Mouse (Mus musculus): ENCODE results near the gene Ppm1b. TPM values are rescaled to one million over a fixed set of nuclear protein-coding genes. Genes with fewer than 3 reads are reported as not detected.

Ppm1b gene
- polyA plus RNA-seq, 1 experiment from 2014 or later, result 97.5 TPM

DNA sequence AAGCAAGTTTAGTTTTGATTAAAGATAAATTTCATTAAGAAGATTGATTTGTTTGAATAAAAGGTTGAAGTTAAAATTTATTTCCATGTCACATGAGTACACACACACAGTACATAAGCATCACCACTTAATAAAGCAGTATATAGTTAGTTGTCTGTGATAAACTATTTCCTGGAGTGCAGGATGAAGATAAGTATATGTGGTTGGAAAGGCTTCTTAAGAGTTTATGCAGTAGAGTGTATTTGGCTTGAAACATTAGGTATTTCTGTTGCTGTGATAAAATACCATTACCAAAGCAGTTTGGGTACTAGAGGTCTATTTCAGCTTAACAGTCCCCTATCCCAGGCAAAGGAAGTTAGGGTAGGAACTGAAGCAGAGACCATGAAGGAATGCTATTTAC is 32.0 kb downstream of the Ppm1b start:
- ATAC-seq (ENCODE audit: low FRiP score, low TSS enrichment) (no peak), DNase-seq (no peak)
- Histone ChIP-seq H3K27me3 (ENCODE audit: control insufficient read depth, insufficient read depth, low read length) (no peaks in the 10 kb centered on the region), H3K36me3 (ENCODE audit: control insufficient read depth, insufficient read depth, low read length) (no peaks in the 10 kb centered on the region), H3K9me3 (ENCODE audit: control insufficient read depth, low read length) (no peaks in the 10 kb centered on the region), H3K9ac (replicated peaks; ENCODE audit: low read length) (no peak overlapping the region), H3K27ac (replicated peaks; ENCODE audit: low read depth, low read length) (no peak overlapping the region), H3K4me2 (ENCODE audit: low read length) (no peak overlapping the region), H3K4me3 (replicated peaks; ENCODE audit: low read depth, low read length) (no peak overlapping the region), H3K4me1 (ENCODE audit: control insufficient read depth, insufficient read depth, low read length) (no peaks in the 10 kb centered on the region)

DNA sequence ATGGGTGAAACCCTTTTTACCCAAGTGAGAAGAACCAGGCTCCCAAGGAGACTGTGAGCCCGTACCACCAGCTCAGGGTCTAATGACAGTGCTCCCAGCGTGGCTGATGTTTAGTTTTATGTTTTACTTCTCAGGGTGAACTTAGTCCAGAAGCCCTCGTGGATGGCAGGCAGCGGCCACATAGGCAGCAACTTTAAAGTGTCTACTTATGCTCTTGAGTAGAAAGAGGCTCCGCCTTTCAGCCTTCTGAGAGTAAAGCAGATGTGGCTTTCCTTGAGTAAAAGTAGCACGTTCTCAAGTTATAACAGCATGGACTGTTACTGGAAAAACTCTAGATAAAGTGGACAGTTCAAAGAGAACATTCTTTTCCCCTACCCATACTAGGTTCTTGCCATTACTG is 39.3 kb downstream of the Ppm1b start:
- no peaks in the 10 kb centered on the region for H3K9me3 ChIP-seq (ENCODE audit: control insufficient read depth, low read length)
- no peaks in the 10 kb centered on the region for H3K27me3 ChIP-seq (ENCODE audit: control insufficient read depth, insufficient read depth, low read length)
- DNase-seq, result no peak
- no peak overlapping the region for H3K4me2 ChIP-seq (ENCODE audit: low read length)
- 0 out of 2 replicates have a peak, but pooled peaks cover 7% of the 10 kb centered on the region for H3K36me3 ChIP-seq (ENCODE audit: control insufficient read depth, insufficient read depth, low read length)
- WGBS, result 92% methylated on average over 6 of the region's 6 CpGs
- no peak for ATAC-seq (ENCODE audit: low FRiP score, low TSS enrichment)
- no peak overlapping the region for H3K27ac ChIP-seq (replicated peaks; ENCODE audit: low read depth, low read length)
- H3K4me1 ChIP-seq (ENCODE audit: control insufficient read depth, insufficient read depth, low read length), result no peaks in the 10 kb centered on the region
- no peak overlapping the region for H3K9ac ChIP-seq (replicated peaks; ENCODE audit: low read length)
- H3K4me3 ChIP-seq (replicated peaks; ENCODE audit: low read depth, low read length), result no peak overlapping the region

DNA sequence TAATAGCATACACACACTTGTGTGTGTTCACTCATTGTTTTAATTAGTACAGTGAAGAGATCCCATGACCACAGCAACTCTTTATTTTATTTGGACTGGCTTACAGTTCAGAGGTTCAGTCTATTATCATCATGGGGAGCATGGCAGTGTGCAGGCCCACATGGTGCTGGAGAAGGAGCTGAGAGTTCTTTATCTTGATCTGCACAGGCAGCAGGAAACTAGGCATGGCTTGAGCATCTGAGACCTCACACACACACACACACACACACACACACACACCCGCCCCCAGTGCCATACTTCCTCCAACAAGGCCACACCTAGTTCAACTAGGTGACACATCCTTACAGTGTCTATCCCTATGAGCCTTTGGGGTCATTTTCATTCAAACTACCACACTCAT is 41.1 kb downstream of the Ppm1b start:
- 81% methylated on average over 1 of the region's 1 CpGs for WGBS
- Histone ChIP-seq H3K4me1 (ENCODE audit: control insufficient read depth, insufficient read depth, low read length) (no peaks in the 10 kb centered on the region), H3K4me2 (ENCODE audit: low read length) (no peak overlapping the region), H3K36me3 (ENCODE audit: control insufficient read depth, insufficient read depth, low read length) (0 out of 2 replicates have a peak, but pooled peaks cover 7% of the 10 kb centered on the region), H3K4me3 (replicated peaks; ENCODE audit: low read depth, low read length) (no peak overlapping the region), H3K9me3 (ENCODE audit: control insufficient read depth, low read length) (no peaks in the 10 kb centered on the region), H3K9ac (replicated peaks; ENCODE audit: low read length) (no peak overlapping the region), H3K27me3 (ENCODE audit: control insufficient read depth, insufficient read depth, low read length) (no peaks in the 10 kb centered on the region), H3K27ac (replicated peaks; ENCODE audit: low read depth, low read length) (no peak overlapping the region)
- no peak for DNase-seq
- no peak for ATAC-seq (ENCODE audit: low FRiP score, low TSS enrichment)

DNA sequence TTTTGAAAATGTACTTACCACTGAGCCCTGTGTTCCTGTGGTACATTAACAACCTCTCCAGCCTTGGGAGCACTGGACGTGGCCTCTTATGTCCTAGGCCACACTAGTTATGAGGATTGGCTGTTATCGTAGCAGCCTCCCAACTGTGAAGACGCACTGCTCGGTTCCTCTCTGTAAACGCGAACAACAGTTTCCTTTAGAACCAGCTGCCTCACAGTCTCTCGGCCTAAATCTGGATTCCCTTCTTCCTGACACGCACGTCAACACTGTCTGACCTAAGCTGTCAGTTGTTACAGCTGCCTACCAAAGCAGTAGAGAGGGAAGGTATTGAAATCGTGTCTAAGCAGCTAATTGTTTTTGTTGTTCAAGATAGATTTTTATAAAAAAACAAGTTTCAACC is 43.1 kb downstream of the Ppm1b start:
- WGBS, result 73% methylated on average over 10 of the region's 10 CpGs

DNA sequence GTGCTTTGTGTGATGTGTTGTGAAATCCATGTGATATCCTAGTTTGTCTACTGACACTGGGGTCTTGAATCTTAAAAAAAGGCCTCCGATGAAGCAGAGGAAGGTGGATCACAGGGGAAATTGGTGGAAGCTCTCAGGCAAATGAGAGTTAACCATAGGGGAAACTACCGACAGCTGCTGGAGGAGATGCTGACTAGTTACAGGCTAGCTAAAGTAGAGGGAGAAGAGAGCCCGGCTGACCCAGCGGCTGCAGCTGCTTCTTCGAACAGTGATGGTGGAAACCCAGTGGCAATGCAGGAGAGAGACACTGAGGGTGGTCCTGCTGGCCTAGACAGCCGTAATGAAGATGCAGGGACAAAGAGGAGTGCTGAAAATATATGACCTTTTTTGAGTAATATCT is 56.9 kb downstream of the Ppm1b start:
- Histone ChIP-seq H3K9ac (replicated peaks; ENCODE audit: low read length) (no peak overlapping the region), H3K27ac (replicated peaks; ENCODE audit: low read depth, low read length) (no peak overlapping the region), H3K4me3 (replicated peaks; ENCODE audit: low read depth, low read length) (no peak overlapping the region), H3K4me2 (ENCODE audit: low read length) (no peak overlapping the region), H3K36me3 (ENCODE audit: control insufficient read depth, insufficient read depth, low read length) (peaks cover 12% of the 10 kb centered on the region), H3K9me3 (ENCODE audit: control insufficient read depth, low read length) (no peaks in the 10 kb centered on the region), H3K27me3 (ENCODE audit: control insufficient read depth, insufficient read depth, low read length) (no peaks in the 10 kb centered on the region), H3K4me1 (ENCODE audit: control insufficient read depth, insufficient read depth, low read length) (no peaks in the 10 kb centered on the region)
- no peak for ATAC-seq (ENCODE audit: low FRiP score, low TSS enrichment)
- no peak for DNase-seq
- 83% methylated on average over 6 of the region's 6 CpGs for WGBS

More for the DNA sequence above, 43.1 kb downstream of the Ppm1b start:
- no peaks in the 10 kb centered on the region for H3K9me3 ChIP-seq (ENCODE audit: control insufficient read depth, low read length)
- 0 out of 2 replicates have a peak, but pooled peaks cover 6% of the 10 kb centered on the region for H3K36me3 ChIP-seq (ENCODE audit: control insufficient read depth, insufficient read depth, low read length)
- ATAC-seq (ENCODE audit: low FRiP score, low TSS enrichment), result no peak
- H3K9ac ChIP-seq (replicated peaks; ENCODE audit: low read length), result no peak overlapping the region
- no peaks in the 10 kb centered on the region for H3K27me3 ChIP-seq (ENCODE audit: control insufficient read depth, insufficient read depth, low read length)
- H3K4me3 ChIP-seq (replicated peaks; ENCODE audit: low read depth, low read length), result no peak overlapping the region
- no peak for DNase-seq
- H3K27ac ChIP-seq (replicated peaks; ENCODE audit: low read depth, low read length), result no peak overlapping the region
- no peak overlapping the region for H3K4me2 ChIP-seq (ENCODE audit: low read length)
- H3K4me1 ChIP-seq (ENCODE audit: control insufficient read depth, insufficient read depth, low read length), result no peaks in the 10 kb centered on the region

DNA sequence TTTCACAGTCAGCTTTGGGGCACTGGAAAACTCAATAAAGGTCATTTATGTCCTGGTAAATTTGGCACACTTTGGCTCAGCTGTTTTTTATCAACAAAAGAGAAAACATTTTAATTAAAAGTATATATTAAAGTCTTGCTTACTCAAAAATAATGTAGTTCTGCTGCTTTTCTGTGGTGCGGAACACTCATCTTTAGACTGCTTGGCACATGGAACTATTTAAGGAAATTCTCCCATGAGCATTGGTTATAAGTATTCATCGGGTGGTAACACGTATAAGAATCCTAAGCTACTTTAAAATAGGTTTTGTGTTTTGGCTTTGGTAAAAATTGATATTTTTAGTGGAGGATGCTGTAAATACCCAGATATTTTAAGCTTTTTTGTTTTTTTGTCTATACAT is 58.1 kb downstream of the Ppm1b start:
- no peak for ATAC-seq (ENCODE audit: low FRiP score, low TSS enrichment)
- H3K9ac ChIP-seq (replicated peaks; ENCODE audit: low read length), result no peak overlapping the region
- H3K4me2 ChIP-seq (ENCODE audit: low read length), result no peak overlapping the region
- H3K4me1 ChIP-seq (ENCODE audit: control insufficient read depth, insufficient read depth, low read length), result no peaks in the 10 kb centered on the region
- no peak for DNase-seq
- H3K36me3 ChIP-seq (ENCODE audit: control insufficient read depth, insufficient read depth, low read length), result peaks cover 12% of the 10 kb centered on the region
- no peaks in the 10 kb centered on the region for H3K27me3 ChIP-seq (ENCODE audit: control insufficient read depth, insufficient read depth, low read length)
- H3K9me3 ChIP-seq (ENCODE audit: control insufficient read depth, low read length), result no peaks in the 10 kb centered on the region
- 94% methylated on average over 3 of the region's 3 CpGs for whole genome bisulfite sequencing
- no peak overlapping the region for H3K27ac ChIP-seq (replicated peaks; ENCODE audit: low read depth, low read length)
- H3K4me3 ChIP-seq (replicated peaks; ENCODE audit: low read depth, low read length), result no peak overlapping the region

DNA sequence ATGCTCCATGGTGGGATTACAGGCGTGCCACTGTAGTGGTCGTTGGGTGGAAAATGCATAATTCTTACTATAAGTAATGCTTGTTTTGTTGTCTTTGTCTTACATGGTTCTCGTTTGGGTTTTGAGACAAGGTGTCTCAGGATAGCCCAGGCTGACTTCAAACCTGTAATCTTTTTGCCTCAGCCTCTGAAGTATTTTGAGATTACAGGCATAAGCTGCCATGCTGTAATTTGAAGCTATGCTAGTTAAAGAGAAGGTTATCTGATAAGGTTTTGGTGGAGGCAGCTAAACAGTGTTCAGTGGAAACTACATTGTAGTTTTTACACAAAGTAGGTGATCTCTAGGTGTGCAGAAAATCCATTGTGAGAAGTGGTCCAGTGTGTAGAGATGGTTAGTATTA is 61.8 kb downstream of the Ppm1b start:
- no peak overlapping the region for H3K27ac ChIP-seq (replicated peaks; ENCODE audit: low read depth, low read length)
- H3K4me3 ChIP-seq (replicated peaks; ENCODE audit: low read depth, low read length), result no peak overlapping the region
- H3K27me3 ChIP-seq (ENCODE audit: control insufficient read depth, insufficient read depth, low read length), result no peaks in the 10 kb centered on the region
- H3K4me1 ChIP-seq (ENCODE audit: control insufficient read depth, insufficient read depth, low read length), result no peaks in the 10 kb centered on the region
- no peak overlapping the region for H3K4me2 ChIP-seq (ENCODE audit: low read length)
- H3K36me3 ChIP-seq (ENCODE audit: control insufficient read depth, insufficient read depth, low read length), result no peaks in the 10 kb centered on the region
- 91% methylated on average over 3 of the region's 3 CpGs for WGBS
- no peak overlapping the region for H3K9ac ChIP-seq (replicated peaks; ENCODE audit: low read length)
- no peak for ATAC-seq (ENCODE audit: low FRiP score, low TSS enrichment)
- no peak for DNase-seq
- no peaks in the 10 kb centered on the region for H3K9me3 ChIP-seq (ENCODE audit: control insufficient read depth, low read length)

DNA sequence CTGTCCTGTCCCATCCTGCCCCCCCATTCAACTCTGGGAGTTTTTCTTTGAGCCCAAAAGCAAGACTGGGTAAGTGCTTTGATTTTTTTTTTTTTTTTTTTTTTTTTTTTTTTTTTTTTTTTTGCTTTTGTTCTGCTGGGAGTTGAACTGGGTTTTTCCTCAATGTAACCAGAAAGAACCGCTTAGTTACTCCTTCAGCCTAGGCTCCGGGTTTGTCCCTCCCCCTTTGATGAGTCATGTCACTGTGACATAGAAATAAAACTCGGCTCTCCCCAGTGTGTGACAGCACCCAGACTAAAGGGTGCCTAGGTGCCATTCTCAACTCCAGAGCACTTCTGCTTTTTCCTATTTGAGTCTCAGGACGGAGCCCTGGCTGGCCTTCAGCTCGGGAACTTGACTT is 62.3 kb downstream of the Ppm1b start:
- no peak for ATAC-seq (ENCODE audit: low FRiP score, low TSS enrichment)
- 88% methylated on average over 5 of the region's 5 CpGs for WGBS
- no peak overlapping the region for H3K9ac ChIP-seq (replicated peaks; ENCODE audit: low read length)

DNA sequence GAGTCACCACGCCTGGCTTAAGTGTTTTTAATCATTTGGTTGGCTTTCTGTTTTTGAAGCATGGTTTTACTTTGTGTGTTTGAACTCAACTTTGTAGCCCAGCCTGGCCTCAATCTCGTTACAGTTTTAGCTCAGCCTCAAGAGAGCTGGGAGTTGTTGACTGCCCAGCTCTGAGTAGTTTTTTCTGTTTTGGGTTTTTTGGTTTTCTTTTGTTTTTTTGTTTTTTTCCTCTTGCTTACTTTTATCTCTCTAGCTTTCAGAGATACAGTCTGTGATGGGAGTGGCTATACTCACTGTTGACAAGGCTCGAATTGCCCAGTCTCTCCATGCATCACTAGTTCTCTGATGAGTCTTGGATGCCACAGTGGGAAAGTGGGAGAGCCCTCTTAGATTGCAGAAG is 63.8 kb downstream of the Ppm1b start:
- DNase-seq (no peak), ATAC-seq (ENCODE audit: low FRiP score, low TSS enrichment) (no peak)
- Histone ChIP-seq H3K4me2 (ENCODE audit: low read length) (no peak overlapping the region), H3K4me1 (ENCODE audit: control insufficient read depth, insufficient read depth, low read length) (no peaks in the 10 kb centered on the region), H3K4me3 (replicated peaks; ENCODE audit: low read depth, low read length) (no peak overlapping the region), H3K27me3 (ENCODE audit: control insufficient read depth, insufficient read depth, low read length) (no peaks in the 10 kb centered on the region), H3K9ac (replicated peaks; ENCODE audit: low read length) (no peak overlapping the region), H3K27ac (replicated peaks; ENCODE audit: low read depth, low read length) (no peak overlapping the region), H3K9me3 (ENCODE audit: control insufficient read depth, low read length) (no peaks in the 10 kb centered on the region), H3K36me3 (ENCODE audit: control insufficient read depth, insufficient read depth, low read length) (no peaks in the 10 kb centered on the region)
- 86% methylated on average over 3 of the region's 3 CpGs for WGBS

More for the DNA sequence above, 62.3 kb downstream of the Ppm1b start:
- H3K4me2 ChIP-seq (ENCODE audit: low read length), result no peak overlapping the region
- H3K4me1 ChIP-seq (ENCODE audit: control insufficient read depth, insufficient read depth, low read length), result no peaks in the 10 kb centered on the region
- H3K9me3 ChIP-seq (ENCODE audit: control insufficient read depth, low read length), result no peaks in the 10 kb centered on the region
- DNase-seq, result no peak
- H3K27ac ChIP-seq (replicated peaks; ENCODE audit: low read depth, low read length), result no peak overlapping the region
- H3K36me3 ChIP-seq (ENCODE audit: control insufficient read depth, insufficient read depth, low read length), result no peaks in the 10 kb centered on the region
- no peaks in the 10 kb centered on the region for H3K27me3 ChIP-seq (ENCODE audit: control insufficient read depth, insufficient read depth, low read length)
- no peak overlapping the region for H3K4me3 ChIP-seq (replicated peaks; ENCODE audit: low read depth, low read length)
